In the genomic region with DNA sequence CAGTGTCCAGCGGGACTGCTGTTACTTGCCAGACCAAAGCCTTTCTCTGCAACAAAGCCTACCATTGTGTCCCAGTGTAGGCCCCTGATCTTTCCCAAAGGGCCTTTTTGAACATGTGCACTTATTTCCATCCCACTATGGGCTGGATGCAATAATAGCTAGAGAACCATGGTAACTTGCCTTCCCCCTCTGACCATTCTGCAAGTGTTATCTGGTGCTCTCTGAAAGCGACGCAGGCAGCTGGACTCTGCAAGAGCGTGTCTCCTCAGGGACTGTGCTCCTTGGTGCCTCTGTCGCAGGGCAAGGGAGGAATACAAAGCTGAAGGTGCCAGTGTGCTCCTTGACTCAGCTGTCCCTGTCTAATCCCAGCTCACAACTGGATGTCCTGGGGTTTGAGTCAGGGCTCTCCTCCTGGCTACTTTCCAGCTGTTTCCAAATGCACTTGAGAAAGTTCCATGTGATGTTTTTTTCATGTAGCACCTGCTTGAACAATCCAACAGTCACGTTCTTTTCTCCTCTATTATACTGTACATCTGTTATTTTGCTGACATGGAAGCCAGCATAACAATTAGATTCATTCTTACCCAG, we compare ENCODE assay signal across 9 mouse cellular contexts.
DNase-seq lines count a peak whose midpoint lies in the region; ATAC-seq and TF ChIP-seq lines count a peak whose summit lies in the region.
"Had no signal": no experiment of that assay in that cellular context is flagged by ENCODE, and none has a peak within 500 bp of the region (broad histone marks: within the 10 kb centered on the region; RNA-seq: fewer than 3 reads in every experiment).

No protein-coding gene starts in this region.

- no peaks in the 10 kb centered on the region for H3K27me3 ChIP-seq in limb, embryonic 14.5 days (ENCODE audit: control insufficient read depth, insufficient read depth, low read length)

- H3K4me1 ChIP-seq in limb, embryonic 14.5 days (ENCODE audit: control insufficient read depth, insufficient read depth, low read length), result peaks cover 16% of the 10 kb centered on the region

- no peak overlapping the region for H3K9ac ChIP-seq in limb, embryonic 14.5 days (ENCODE audit: low read depth, low read length, severe bottlenecking)

- H3K27ac ChIP-seq in limb, embryonic 14.5 days (replicated peaks; ENCODE audit: low read depth, low read length), result peak overlapping the region; percentile 65

- peak; percentile 83 for ATAC-seq in limb, embryonic 14.5 days (ENCODE audit: low FRiP score, low read depth)
- ATAC-seq in frontal cortex, adult (ENCODE audit: low TSS enrichment), result no peak

- no peak for TF ChIP-seq POLR2A in limb, embryonic 14.5 days (IDR thresholded peaks at IDR 0.05; ENCODE audit: borderline replicate concordance, extremely low read depth, insufficient read depth, insufficient read length)

- no peaks in the 10 kb centered on the region for H3K9me3 ChIP-seq in limb, embryonic 14.5 days (ENCODE audit: control insufficient read depth, low read length)

- H3K4me3 ChIP-seq in limb, embryonic 14.5 days (replicated peaks; ENCODE audit: low read length), result no peak overlapping the region

- H3K4me2 ChIP-seq in limb, embryonic 14.5 days (replicated peaks; ENCODE audit: low read depth, low read length, severe bottlenecking), result no peak overlapping the region

- WGBS in limb, embryonic 14.5 days, result 56% methylated on average over 6 of the region's 6 CpGs

- DNase-seq in adrenal gland, postnatal 14 days, result peak; percentile 34
- DNase-seq in adrenal gland, postnatal 36 days, result no peak
- DNase-seq in retina, postnatal 1 day, result peak; percentile 59
- no peak for DNase-seq in retina, embryonic 14.5 days (ENCODE audit: low spot score)
- DNase-seq in limb, embryonic 14.5 days (ENCODE audit: low spot score), result peak; percentile 76
- DNase-seq in urinary bladder, postnatal 4 days (ENCODE audit: low spot score in 2 of 2), result no peak
- no peak for DNase-seq in layer of hippocampus, postnatal 25 days (ENCODE audit: extremely low spot score in 1 of 2, low spot score in 1 of 2)
- DNase-seq: cerebellum, postnatal 14 days had no signal

- H3K36me3 ChIP-seq in limb, embryonic 14.5 days (ENCODE audit: control insufficient read depth, insufficient read depth, low read length), result no peaks in the 10 kb centered on the region

Comparison
In these comparisons a context has a peak if more than half of its experiments do, and no peak if none do; other contexts are left out.
1. DNase-seq: peak in adrenal gland, postnatal 14 days (single experiment), retina, postnatal 1 day (single experiment) and limb, embryonic 14.5 days (single experiment); none in adrenal gland, postnatal 36 days (0 of 2), retina, embryonic 14.5 days (single experiment), urinary bladder, postnatal 4 days (0 of 2) and layer of hippocampus, postnatal 25 days (0 of 2).